Mouse (Mus musculus): ENCODE measurements around the gene Wfdc18. TPM values are rescaled to one million over a fixed set of nuclear protein-coding genes. Genes with fewer than 3 reads are reported as not detected.

Gene Wfdc18
- total RNA-seq, 1 experiment: not detected

- H3K36me3 ChIP-seq (ENCODE audit: control insufficient read depth, insufficient read depth, low read length, poor library complexity, severe bottlenecking): no peaks in the 10 kb centered on the region
- no peak overlapping the region for H3K4me3 ChIP-seq (ENCODE audit: insufficient read depth in 1 of 2, low read depth in 1 of 2, low read length in 2 of 2, poor library complexity in 1 of 2, severe bottlenecking in 1 of 2)
- no peaks in the 10 kb centered on the region for H3K4me1 ChIP-seq (ENCODE audit: control insufficient read depth in 2 of 2, insufficient read depth in 2 of 2, low read length in 2 of 2, poor library complexity in 1 of 2)
- in situ Hi-C loops (cut with MboI; ENCODE audit: low sequenced_read_pairs in 2 of 2, unreplicated experiment in 2 of 2): loop anchor here in 1 of 2 experiments (25.0 kb wide), 1 partner anchor 177 kb away; no protein-coding TSS in a partner anchor
- DNase-seq (ENCODE audit: low read depth, low spot score): peak; percentile 50
- TF ChIP-seq ZC3H11A (IDR thresholded peaks at IDR 0.05; ENCODE audit: borderline replicate concordance, low read depth, low read length) (peak; percentile 91), ZNF384 (IDR thresholded peaks at IDR 0.05; ENCODE audit: low read depth, low read length) (no peak), CHD2 (IDR thresholded peaks at IDR 0.05; ENCODE audit: low read depth, low read length) (no peak), MAFK (IDR thresholded peaks at IDR 0.05; ENCODE audit: insufficient read depth, low read depth, low read length) (no peak)
- no peak overlapping the region for H3K9ac ChIP-seq (ENCODE audit: insufficient read depth, low read depth, low read length, poor library complexity, severe bottlenecking)
- H3K9me3 ChIP-seq (ENCODE audit: control insufficient read depth, insufficient read depth, low read depth, low read length): no peaks in the 10 kb centered on the region
- H3K27ac ChIP-seq (ENCODE audit: insufficient read depth, low read depth, low read length, poor library complexity, severe bottlenecking): no peak overlapping the region
These were observed 30.4 kb downstream of the Wfdc18 start for GRCm38 (mm10) chr11:83739241-83739640.

- no peak overlapping the region for H3K9ac ChIP-seq (ENCODE audit: insufficient read depth, low read depth, low read length, poor library complexity, severe bottlenecking)
- TF ChIP-seq HCFC1 (IDR thresholded peaks at IDR 0.05; ENCODE audit: borderline replicate concordance, insufficient read depth, low read length): no peak
- no peak for TF ChIP-seq ZC3H11A (IDR thresholded peaks at IDR 0.05; ENCODE audit: borderline replicate concordance, low read depth, low read length)
- TF ChIP-seq CHD2 (IDR thresholded peaks at IDR 0.05; ENCODE audit: low read depth, low read length): no peak
- TF ChIP-seq ZNF384 (IDR thresholded peaks at IDR 0.05; ENCODE audit: low read depth, low read length): no peak
- no peak for TF ChIP-seq MAFK (IDR thresholded peaks at IDR 0.05; ENCODE audit: insufficient read depth, low read depth, low read length)
- H3K4me3 ChIP-seq (ENCODE audit: insufficient read depth in 1 of 2, low read depth in 1 of 2, low read length in 2 of 2, poor library complexity in 1 of 2, severe bottlenecking in 1 of 2): no peak overlapping the region
- H3K4me1 ChIP-seq (ENCODE audit: control insufficient read depth in 2 of 2, insufficient read depth in 2 of 2, low read length in 2 of 2, poor library complexity in 1 of 2): no peaks in the 10 kb centered on the region
- in situ Hi-C loops (cut with MboI; ENCODE audit: low sequenced_read_pairs in 2 of 2, unreplicated experiment in 2 of 2): loop anchor here in 1 of 2 experiments (25.0 kb wide), 1 partner anchor 178 kb away; no protein-coding TSS in a partner anchor
- H3K27ac ChIP-seq (ENCODE audit: insufficient read depth, low read depth, low read length, poor library complexity, severe bottlenecking): no peak overlapping the region
- H3K9me3 ChIP-seq (ENCODE audit: control insufficient read depth, insufficient read depth, low read depth, low read length): no peaks in the 10 kb centered on the region
- DNase-seq (ENCODE audit: low read depth, low spot score): no peak
- no peaks in the 10 kb centered on the region for H3K36me3 ChIP-seq (ENCODE audit: control insufficient read depth, insufficient read depth, low read length, poor library complexity, severe bottlenecking)
These were observed 31.7 kb downstream of the Wfdc18 start for GRCm38 (mm10) chr11:83740443-83740991.

GRCm38 (mm10) chr11:83741841-83742240 lies 33.0 kb downstream of the Wfdc18 start:
- Histone ChIP-seq H3K9ac (ENCODE audit: insufficient read depth, low read depth, low read length, poor library complexity, severe bottlenecking) (no peak overlapping the region), H3K36me3 (ENCODE audit: control insufficient read depth, insufficient read depth, low read length, poor library complexity, severe bottlenecking) (no peaks in the 10 kb centered on the region), H3K9me3 (ENCODE audit: control insufficient read depth, insufficient read depth, low read depth, low read length) (no peaks in the 10 kb centered on the region), H3K4me3 (ENCODE audit: insufficient read depth in 1 of 2, low read depth in 1 of 2, low read length in 2 of 2, poor library complexity in 1 of 2, severe bottlenecking in 1 of 2) (no peak overlapping the region), H3K27ac (ENCODE audit: insufficient read depth, low read depth, low read length, poor library complexity, severe bottlenecking) (no peak overlapping the region), H3K4me1 (ENCODE audit: control insufficient read depth in 2 of 2, insufficient read depth in 2 of 2, low read length in 2 of 2, poor library complexity in 1 of 2) (no peaks in the 10 kb centered on the region)
- no peak for DNase-seq (ENCODE audit: low read depth, low spot score)
- in situ Hi-C loops (cut with MboI; ENCODE audit: low sequenced_read_pairs in 2 of 2, unreplicated experiment in 2 of 2): loop anchor here in 1 of 2 experiments (25.0 kb wide), 1 partner anchor 180 kb away; no protein-coding TSS in a partner anchor
- TF ChIP-seq ZC3H11A (IDR thresholded peaks at IDR 0.05; ENCODE audit: borderline replicate concordance, low read depth, low read length) (no peak), CHD2 (IDR thresholded peaks at IDR 0.05; ENCODE audit: low read depth, low read length) (no peak), MAFK (IDR thresholded peaks at IDR 0.05; ENCODE audit: insufficient read depth, low read depth, low read length) (no peak), ZNF384 (IDR thresholded peaks at IDR 0.05; ENCODE audit: low read depth, low read length) (no peak), HCFC1 (IDR thresholded peaks at IDR 0.05; ENCODE audit: borderline replicate concordance, insufficient read depth, low read length) (no peak)

- Histone ChIP-seq H3K27ac (ENCODE audit: insufficient read depth, low read depth, low read length, poor library complexity, severe bottlenecking) (no peak overlapping the region), H3K4me3 (ENCODE audit: insufficient read depth in 1 of 2, low read depth in 1 of 2, low read length in 2 of 2, poor library complexity in 1 of 2, severe bottlenecking in 1 of 2) (no peak overlapping the region), H3K4me1 (ENCODE audit: control insufficient read depth in 2 of 2, insufficient read depth in 2 of 2, low read length in 2 of 2, poor library complexity in 1 of 2) (no peaks in the 10 kb centered on the region), H3K36me3 (ENCODE audit: control insufficient read depth, insufficient read depth, low read length, poor library complexity, severe bottlenecking) (no peaks in the 10 kb centered on the region), H3K9me3 (ENCODE audit: control insufficient read depth, insufficient read depth, low read depth, low read length) (no peaks in the 10 kb centered on the region), H3K9ac (ENCODE audit: insufficient read depth, low read depth, low read length, poor library complexity, severe bottlenecking) (no peak overlapping the region)
- no peak for TF ChIP-seq MAFK (IDR thresholded peaks at IDR 0.05; ENCODE audit: insufficient read depth, low read depth, low read length)
- TF ChIP-seq ZC3H11A (IDR thresholded peaks at IDR 0.05; ENCODE audit: borderline replicate concordance, low read depth, low read length): no peak
- no peak for TF ChIP-seq ZNF384 (IDR thresholded peaks at IDR 0.05; ENCODE audit: low read depth, low read length)
- no peak for TF ChIP-seq HCFC1 (IDR thresholded peaks at IDR 0.05; ENCODE audit: borderline replicate concordance, insufficient read depth, low read length)
- TF ChIP-seq CHD2 (IDR thresholded peaks at IDR 0.05; ENCODE audit: low read depth, low read length): no peak
- no peak for DNase-seq (ENCODE audit: low read depth, low spot score)
- in situ Hi-C loops (cut with MboI; ENCODE audit: low sequenced_read_pairs in 2 of 2, unreplicated experiment in 2 of 2): loop anchor here in 1 of 2 experiments (25.0 kb wide), 1 partner anchor 181 kb away; no protein-coding TSS in a partner anchor
These were observed 34.0 kb downstream of the Wfdc18 start for GRCm38 (mm10) chr11:83742731-83743355.

Data from ES-E14 (cell line).